Mouse (Mus musculus): ENCODE measurements at regions not wholly inside any gene's neighbourhood (a gene's known extent, or its start where the extent isn't known, plus 50 kb on each side); places are given as distances from the start of the nearest gene placed in this dataset.

DNA sequence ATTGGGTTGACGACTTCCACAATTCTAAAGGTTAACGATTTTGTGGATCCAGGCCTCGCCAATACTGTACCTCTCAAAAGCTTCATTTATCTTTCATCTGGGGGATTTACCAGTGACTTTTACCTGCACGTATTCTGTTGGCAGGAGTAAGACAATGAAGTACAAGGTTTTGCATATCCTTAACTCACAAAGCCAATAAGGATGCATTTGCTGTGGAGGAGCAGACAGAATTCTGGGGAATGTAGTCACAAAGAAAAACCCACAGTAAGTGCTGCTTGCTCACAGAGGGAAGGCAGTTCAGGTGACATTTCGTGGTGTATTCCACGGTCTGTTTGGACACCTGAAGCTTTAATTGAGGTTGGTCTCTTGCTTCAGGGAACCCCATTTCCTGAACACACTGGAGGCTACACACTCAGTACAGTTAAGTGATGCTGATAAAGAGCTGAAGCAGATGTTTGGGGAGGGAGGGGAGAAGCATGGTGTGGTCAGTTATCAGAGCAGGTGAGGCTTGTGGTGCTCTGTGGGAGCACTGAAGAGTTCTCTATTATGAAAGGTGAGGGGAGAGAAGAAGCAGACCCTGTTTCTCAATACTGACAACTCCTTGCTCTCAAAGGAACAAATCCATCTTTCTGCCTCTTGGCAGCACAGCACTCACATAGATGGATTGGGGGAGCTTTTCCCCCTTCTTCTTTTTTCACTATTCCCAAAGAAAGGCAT lies 358.1 kb downstream of the Sorl1 start:
- in situ Hi-C loops (cut with MboI) = no loop called here

DNA sequence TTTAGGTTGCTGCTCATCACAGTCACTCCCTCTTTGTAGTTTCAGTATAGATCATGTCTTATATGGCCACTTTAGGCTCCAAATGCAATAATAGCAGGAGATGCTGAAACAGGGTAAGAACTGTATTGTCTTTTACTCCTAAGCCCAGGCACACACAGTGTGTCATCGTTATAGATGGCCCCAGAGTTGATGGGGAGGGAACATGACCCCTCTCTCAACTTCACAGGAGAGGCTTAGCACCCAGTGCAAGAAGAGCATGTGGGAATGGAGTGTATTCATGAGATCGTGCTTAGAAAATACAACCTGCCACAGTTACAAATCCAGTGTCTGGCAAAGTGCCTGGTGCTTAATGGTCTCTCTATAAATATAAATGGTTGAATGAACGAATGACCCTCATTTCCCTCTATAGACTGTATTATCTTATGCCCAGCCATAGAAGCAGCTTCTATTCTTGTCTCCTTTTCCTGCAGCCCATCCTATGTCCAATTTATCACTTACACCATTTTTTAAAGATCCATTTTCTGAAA lies 363.0 kb downstream of the Sorl1 start:
- in situ Hi-C loops (cut with MboI) = no loop called here

- in situ Hi-C loops (cut with MboI) = no loop called here
Measured at GRCm38 (mm10) chr9:41754434-41755002, 369.6 kb downstream of the Sorl1 start.

GRCm38 (mm10) chr9:41745979-41746647 lies 378.0 kb downstream of the Sorl1 start:
- in situ Hi-C loops (cut with MboI) = no loop called here

GRCm38 (mm10) chr9:41741500-41741899 lies 382.6 kb downstream of the Sorl1 start:
- in situ Hi-C loops (cut with MboI) = no loop called here

- in situ Hi-C loops (cut with MboI) = no loop called here
Measured at GRCm38 (mm10) chr9:41740536-41740935, 383.6 kb downstream of the Sorl1 start.

DNA sequence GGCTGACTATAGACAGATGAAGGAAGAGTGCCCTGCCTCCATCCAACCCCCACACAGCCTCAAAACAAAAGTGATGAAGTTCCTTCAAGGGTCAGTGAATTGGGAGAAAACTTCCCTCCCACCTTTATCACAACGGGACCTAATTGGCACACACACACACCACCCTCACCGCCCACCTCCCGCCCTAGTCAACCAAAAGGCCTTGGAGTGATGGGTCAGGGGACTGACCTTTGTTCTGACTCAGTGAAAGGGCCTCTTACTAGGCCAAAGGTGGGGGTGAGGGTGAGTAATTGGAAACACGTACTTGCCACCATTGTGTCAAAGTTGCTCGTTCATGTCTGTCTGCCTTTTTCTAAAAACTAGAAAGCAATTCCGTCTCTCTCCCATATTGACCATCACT lies 386.4 kb downstream of the Sorl1 start:
- in situ Hi-C loops (cut with MboI) = no loop called here

- in situ Hi-C loops (cut with MboI) = no loop called here
Measured at GRCm38 (mm10) chr9:41736881-41737280, 387.2 kb downstream of the Sorl1 start.

DNA sequence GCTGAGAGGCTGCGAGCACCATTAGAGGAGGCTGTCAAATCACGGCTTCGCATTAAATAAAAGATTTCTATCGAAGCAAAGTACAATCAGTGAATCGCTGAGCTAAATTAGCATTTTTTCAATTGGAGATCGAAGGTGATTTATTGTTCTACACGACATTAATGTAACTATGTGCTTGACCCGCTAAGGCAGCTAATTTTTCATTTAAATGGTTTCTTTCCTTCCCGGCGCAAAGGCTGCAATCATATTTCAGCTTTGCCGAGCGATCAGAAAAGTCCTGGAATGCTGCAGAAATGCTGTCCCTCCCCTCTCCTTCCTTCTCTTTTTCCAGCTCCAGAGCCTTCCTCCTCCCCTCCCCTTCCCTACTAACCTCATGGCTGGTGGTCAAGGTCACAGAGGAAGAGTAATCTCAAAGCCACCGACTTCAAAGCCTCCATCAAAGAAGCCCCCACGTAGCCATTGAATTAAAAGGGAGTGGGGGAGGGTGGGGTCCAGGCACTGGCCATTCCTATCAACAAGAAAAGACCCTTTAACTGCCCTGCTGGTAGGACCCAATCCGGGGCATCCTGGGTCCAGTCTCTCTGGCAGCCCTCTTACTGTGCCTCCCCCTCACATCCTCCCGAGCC lies 387.8 kb downstream of the Sorl1 start:
- in situ Hi-C loops (cut with MboI) = no loop called here

GRCm38 (mm10) chr9:41735448-41736233 lies 388.5 kb downstream of the Sorl1 start:
- in situ Hi-C loops (cut with MboI) = no loop called here

GRCm38 (mm10) chr9:41734925-41735447 lies 389.1 kb downstream of the Sorl1 start:
- in situ Hi-C loops (cut with MboI) = no loop called here

GRCm38 (mm10) chr9:41721609-41722008 lies 402.5 kb downstream of the Sorl1 start:
- in situ Hi-C loops (cut with MboI) = no loop called here

GRCm38 (mm10) chr9:41715231-41715630 lies 408.9 kb downstream of the Sorl1 start:
- in situ Hi-C loops (cut with MboI) = no loop called here

DNA sequence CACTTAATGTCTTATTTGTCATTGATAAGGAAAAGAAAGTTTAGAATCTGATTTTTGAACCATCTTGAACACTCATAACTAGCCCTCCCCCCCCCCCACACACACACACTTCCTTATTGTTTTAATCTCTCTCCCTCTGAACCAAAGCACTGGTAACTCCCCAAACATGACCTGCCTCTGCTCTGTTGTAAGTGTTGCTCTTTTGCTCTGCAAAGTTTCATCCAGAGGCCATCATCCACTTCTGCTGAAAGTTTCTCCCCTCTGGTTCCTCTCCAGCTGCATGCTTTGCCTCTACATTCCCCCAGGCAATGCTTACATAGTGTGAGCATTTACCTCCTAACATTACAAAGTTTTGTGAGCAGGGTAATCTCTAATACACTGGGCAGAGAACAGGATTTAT lies 418.1 kb downstream of the Sorl1 start:
- in situ Hi-C loops (cut with MboI) = no loop called here

GRCm38 (mm10) chr9:41705461-41705903 lies 418.6 kb downstream of the Sorl1 start:
- in situ Hi-C loops (cut with MboI) = no loop called here

DNA sequence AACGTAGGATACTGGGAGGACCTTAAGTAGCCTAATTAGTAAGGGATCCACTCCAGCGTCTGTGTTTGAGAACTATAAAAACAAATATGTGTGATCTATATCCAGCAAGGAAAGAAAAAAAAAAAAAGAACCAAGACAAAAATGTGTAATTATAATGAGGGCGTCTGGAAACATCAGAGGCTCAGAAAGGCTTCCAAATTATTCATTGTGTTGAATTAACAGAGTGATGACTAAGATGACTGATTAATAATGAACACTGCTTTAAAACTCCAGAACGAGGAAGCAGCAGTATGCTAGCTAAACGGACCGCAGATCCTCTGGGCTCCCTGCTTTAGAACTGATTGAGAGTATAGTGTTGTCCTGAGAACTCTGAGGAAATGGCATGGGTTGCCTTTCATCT lies 421.0 kb downstream of the Sorl1 start:
- in situ Hi-C loops (cut with MboI) = no loop called here

DNA sequence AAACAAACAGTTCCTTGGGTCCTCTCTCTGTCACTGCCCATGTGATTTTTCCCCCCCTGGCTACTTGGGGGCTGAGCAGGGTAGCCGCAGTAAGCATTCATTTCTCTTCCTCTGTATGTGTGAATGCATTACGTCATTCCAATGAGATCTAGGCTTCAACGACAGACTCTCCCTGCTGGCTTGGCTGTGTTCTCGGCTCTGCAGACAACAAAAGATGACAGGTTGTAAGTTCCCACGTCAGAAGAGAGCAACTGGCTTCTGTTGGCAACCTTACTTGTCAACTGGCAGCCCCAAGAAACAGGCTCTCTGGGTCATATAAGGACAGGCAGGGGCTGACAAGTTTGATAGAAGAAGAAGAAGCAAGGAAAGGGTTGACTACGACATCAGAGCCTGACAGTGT lies 423.4 kb downstream of the Sorl1 start:
- in situ Hi-C loops (cut with MboI) = no loop called here

- in situ Hi-C loops (cut with MboI) = no loop called here
Measured at GRCm38 (mm10) chr9:41699031-41699430, 425.1 kb downstream of the Sorl1 start.

GRCm38 (mm10) chr9:41697611-41698467 lies 426.3 kb downstream of the Sorl1 start:
- in situ Hi-C loops (cut with MboI) = no loop called here

GRCm38 (mm10) chr9:41697160-41697559 lies 426.9 kb downstream of the Sorl1 start:
- in situ Hi-C loops (cut with MboI) = no loop called here
